Mouse (Mus musculus) midbrain, postnatal 0 days (tissue): Measurements from ENCODE around the gene Nipal3. TPM values are rescaled to one million over a fixed set of nuclear protein-coding genes. Genes with fewer than 3 reads are reported as not detected.

Experiments used
- ATAC-seq: fragments of 200-750 bp; cut with Nextera tagmentation; 2 replicates; pipeline ENCODE4 v1.8.0; 2017; ENCODE audit warnings: moderate number of reproducible peaks, mild to moderate bottlenecking, moderate TSS enrichment, moderate library complexity; ENCODE audit not compliant: low FRiP score
- DNase-seq: peaks from one replicate; pipeline ENCODE4 v3.0.0-alpha.2; 2015; ENCODE audit warnings: low spot score
- H3K27ac ChIP-seq: fragments of 300-500 bp; sonication (generic); 2 replicates; pipeline ENCODE4 v1.5.1; 2014; ENCODE audit warnings: low read depth, mild to moderate bottlenecking, low read length, mixed read lengths
- H3K27me3 ChIP-seq: fragments of 300-500 bp; sonication (generic); 2 replicates; pipeline ENCODE4 v1.6.1; 2014; ENCODE audit warnings: low read length, control low read depth, mixed read lengths; ENCODE audit not compliant: insufficient read depth
- H3K36me3 ChIP-seq: fragments of 300-500 bp; sonication (generic); 2 replicates; pipeline ENCODE4 v1.6.1; 2014; ENCODE audit warnings: low read length, control low read depth, mixed read lengths; ENCODE audit not compliant: insufficient read depth
- H3K4me1 ChIP-seq: fragments of 300-500 bp; sonication (generic); 2 replicates; pipeline ENCODE4 v1.6.1; 2014; ENCODE audit warnings: mild to moderate bottlenecking, control low read depth, antibody characterized with exemption, low read length, mixed read lengths; ENCODE audit not compliant: insufficient read depth
- H3K4me2 ChIP-seq: fragments of 300-500 bp; sonication (generic); 2 replicates; pipeline ENCODE4 v1.6.1; 2014; ENCODE audit warnings: low read depth, mild to moderate bottlenecking, low read length, mixed read lengths; ENCODE audit not compliant: poor library complexity, severe bottlenecking
- H3K4me3 ChIP-seq: fragments of 300-500 bp; sonication (generic); 2 replicates; pipeline ENCODE4 v1.5.1; 2014; ENCODE audit warnings: low read depth, mild to moderate bottlenecking, low read length, moderate library complexity
- H3K9ac ChIP-seq: fragments of 300-500 bp; sonication (generic); replicated peaks from 2 replicates; pipeline ENCODE4 v1.6.1; 2014; ENCODE audit warnings: mild to moderate bottlenecking, low read length, moderate library complexity, mixed read lengths; ENCODE audit not compliant: poor library complexity, severe bottlenecking
- H3K9me3 ChIP-seq: fragments of 300-500 bp; sonication (generic); 2 replicates; pipeline ENCODE4 v1.6.1; 2016; ENCODE audit warnings: low read length, control low read depth
- CTCF ChIP-seq: IDR thresholded peaks from 2 replicates; pipeline ENCODE4 v1.5.1; 2016; ENCODE audit warnings: antibody characterized with exemption, mild to moderate bottlenecking
- WGBS: fragments of 180-500 bp; shearing (Covaris S2); extraction: QIAGEN DNeasy Blood & Tissue Kit; methylation state at CpG from one replicate; pipeline ENCODE4 v1.1.7; 2014; 5-methylcytosine and 5-hydroxymethylcytosine counted together
- polyA plus RNA-seq: library from polyadenylated mRNA; unstranded; fragments of >200 nt; fragmentation: Nextera tagmentation; extraction: Ambion mirVana; gene quantifications from 2 replicates; pipeline ENCODE4 v1.2.1, GENCODE M21; 2015
- total RNA-seq: library from RNA; depleted of rRNA; stranded (reverse); fragments of >200 nt; gene quantifications from 2 replicates; pipeline ENCODE4 v1.2.3, GENCODE M21; 2014

Nipal3 gene
- total and polyA plus RNA-seq, 2 experiments from 2014 or later, result 10.9 to 132 TPM

- Histone ChIP-seq H3K9ac (no peak overlapping the region), H3K4me1 (0 out of 2 replicates have a peak, but pooled peaks cover 3% of the 10 kb centered on the region), H3K4me2 (no peak overlapping the region), H3K27ac (no peak overlapping the region), H3K9me3 (no peaks in the 10 kb centered on the region), H3K36me3 (no peaks in the 10 kb centered on the region), H3K27me3 (peaks cover 7% of the 10 kb centered on the region), H3K4me3 (no peak overlapping the region)
- no peak for TF ChIP-seq CTCF
- no peak for ATAC-seq
- peak; percentile 69 for DNase-seq
- WGBS, result 11% methylated on average over 5 of the region's 7 CpGs
Observed at GRCm38 (mm10) chr4:135523939-135524338, 29.1 kb upstream of the Nipal3 start.

DNA sequence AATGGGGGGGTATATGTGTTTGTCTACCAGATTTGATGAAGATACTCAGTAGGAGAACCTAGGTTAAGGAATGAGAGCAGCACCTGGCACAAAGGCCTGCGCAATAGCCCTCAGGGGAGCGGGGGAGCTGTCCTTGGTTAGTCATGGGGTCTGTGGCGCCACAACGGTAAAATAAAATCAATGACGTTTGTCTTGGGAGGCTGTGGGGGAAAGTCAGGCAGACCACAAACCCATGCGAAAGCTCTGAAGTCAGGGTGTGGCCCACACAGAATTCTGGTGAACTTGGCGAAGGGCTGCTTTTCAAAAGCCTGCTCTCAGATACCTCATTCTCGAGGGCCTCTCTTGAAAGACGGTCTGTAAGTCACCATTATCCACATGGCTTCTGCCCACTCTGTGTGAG is 25.6 kb upstream of the Nipal3 start:
- H3K4me2 ChIP-seq, result no peak overlapping the region
- H3K27me3 ChIP-seq, result peaks cover 4% of the 10 kb centered on the region
- H3K9me3 ChIP-seq, result no peaks in the 10 kb centered on the region
- TF ChIP-seq CTCF, result no peak
- H3K9ac ChIP-seq, result no peak overlapping the region
- no peak for ATAC-seq
- H3K27ac ChIP-seq, result no peak overlapping the region
- DNase-seq, result no peak
- no peak overlapping the region for H3K4me3 ChIP-seq
- H3K4me1 ChIP-seq, result no peaks in the 10 kb centered on the region
- H3K36me3 ChIP-seq, result no peaks in the 10 kb centered on the region
- WGBS, result 77% methylated on average over 9 of the region's 9 CpGs

- H3K9ac ChIP-seq, result no peak overlapping the region
- DNase-seq (no peak), ATAC-seq (no peak)
- no peak overlapping the region for H3K4me2 ChIP-seq
- no peak overlapping the region for H3K27ac ChIP-seq
- peaks cover 4% of the 10 kb centered on the region; the same call in 1 of the 2 replicates for H3K27me3 ChIP-seq
- H3K36me3 ChIP-seq, result no peaks in the 10 kb centered on the region
- no peak overlapping the region for H3K4me3 ChIP-seq
- no peaks in the 10 kb centered on the region for H3K9me3 ChIP-seq
- no peaks in the 10 kb centered on the region for H3K4me1 ChIP-seq
- WGBS, result 86% methylated on average over 12 of the region's 12 CpGs
- no peak for TF ChIP-seq CTCF
Observed at GRCm38 (mm10) chr4:135518135-135518534, 23.3 kb upstream of the Nipal3 start.

DNA sequence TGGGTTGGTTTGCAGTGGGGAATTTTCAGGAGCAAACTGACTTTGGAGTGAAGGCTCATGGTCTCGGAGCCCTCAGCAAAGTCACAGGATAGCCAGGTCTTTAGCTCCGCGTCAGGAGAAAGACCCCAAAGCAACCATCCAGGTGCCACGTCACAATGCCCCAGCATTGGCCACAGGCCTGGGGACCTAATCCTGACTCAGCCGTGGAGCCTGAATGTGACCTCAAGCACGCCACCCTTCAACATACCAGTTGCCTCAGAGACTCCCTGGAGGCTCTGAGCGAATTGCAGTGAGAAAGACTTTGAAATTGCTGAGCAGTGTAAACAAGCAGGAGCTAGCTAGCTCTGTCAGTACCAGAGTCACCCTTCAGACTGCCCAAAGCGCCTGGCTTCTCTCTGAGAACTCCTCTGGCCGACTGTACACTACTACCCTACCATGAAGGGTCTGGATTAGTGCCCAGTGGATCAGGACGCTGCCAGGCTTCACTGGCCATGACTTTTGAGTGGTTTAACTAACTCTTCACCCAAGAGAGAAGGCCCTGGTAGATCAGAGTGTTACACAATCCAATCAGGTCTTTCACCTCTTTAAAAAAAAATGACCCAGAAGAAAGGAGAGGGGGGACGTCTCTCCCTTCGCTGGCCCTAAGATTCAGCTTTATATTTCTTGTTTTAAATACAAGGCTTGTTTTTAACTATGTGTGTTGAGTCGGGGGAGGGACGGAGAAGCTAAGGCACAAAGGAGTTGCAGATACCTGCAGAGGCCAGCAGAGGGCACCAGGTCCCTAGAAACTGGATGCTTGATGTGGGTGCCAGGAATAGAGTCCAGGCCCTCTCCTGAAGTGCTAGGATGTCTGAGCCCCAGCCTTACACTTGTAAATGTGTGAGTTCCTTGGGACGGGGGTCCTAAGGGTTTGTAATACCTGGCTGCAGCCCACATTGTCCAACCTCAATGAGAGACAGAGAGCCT is 21.8 kb upstream of the Nipal3 start:
- ATAC-seq (no peak), DNase-seq (peak; percentile 50)
- H3K9ac ChIP-seq, result no peak overlapping the region
- peak; percentile 76 for TF ChIP-seq CTCF
- H3K4me3 ChIP-seq, result no peak overlapping the region
- H3K9me3 ChIP-seq, result no peaks in the 10 kb centered on the region
- no peaks in the 10 kb centered on the region for H3K36me3 ChIP-seq
- no peaks in the 10 kb centered on the region; the same call in 1 of the 2 replicates for H3K27me3 ChIP-seq
- no peak overlapping the region for H3K4me2 ChIP-seq
- 59% methylated on average over 15 of the region's 15 CpGs for WGBS
- no peak overlapping the region for H3K27ac ChIP-seq
- H3K4me1 ChIP-seq, result no peaks in the 10 kb centered on the region

GRCm38 (mm10) chr4:135514925-135515324 is 20.1 kb upstream of the Nipal3 start:
- WGBS, result 71% methylated on average over 14 of the region's 14 CpGs
- Histone ChIP-seq H3K4me2 (no peak overlapping the region), H3K9ac (no peak overlapping the region), H3K4me3 (no peak overlapping the region), H3K4me1 (no peaks in the 10 kb centered on the region), H3K36me3 (no peaks in the 10 kb centered on the region), H3K27ac (no peak overlapping the region), H3K9me3 (no peaks in the 10 kb centered on the region), H3K27me3 (no peaks in the 10 kb centered on the region)
- no peak for TF ChIP-seq CTCF
- DNase-seq (no peak), ATAC-seq (no peak)

DNA sequence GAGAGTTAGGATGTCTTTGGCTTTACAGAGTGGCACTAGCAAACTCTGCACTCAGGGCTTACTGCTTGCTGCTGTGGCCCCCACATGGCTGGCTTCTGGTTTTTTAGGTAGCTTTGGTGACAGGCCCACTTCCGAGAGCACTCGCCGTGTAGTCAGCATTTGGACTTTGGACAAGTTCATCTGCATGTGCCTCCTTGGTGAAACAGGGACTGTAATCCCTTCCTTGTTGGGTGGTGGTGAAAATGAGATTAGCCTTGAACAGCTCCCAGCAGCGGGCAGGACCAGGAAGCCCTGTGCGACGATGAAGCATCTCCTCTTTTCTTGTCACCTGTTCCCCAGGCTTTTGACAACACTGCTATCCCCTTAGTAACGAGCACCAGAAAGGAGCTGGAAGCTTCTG is 19.0 kb upstream of the Nipal3 start:
- Histone ChIP-seq H3K36me3 (no peaks in the 10 kb centered on the region), H3K4me1 (no peaks in the 10 kb centered on the region), H3K27ac (no peak overlapping the region), H3K9ac (no peak overlapping the region), H3K4me3 (no peak overlapping the region), H3K9me3 (no peaks in the 10 kb centered on the region), H3K4me2 (no peak overlapping the region), H3K27me3 (no peaks in the 10 kb centered on the region)
- ATAC-seq, result no peak
- TF ChIP-seq CTCF, result no peak
- DNase-seq, result no peak
- WGBS, result 65% methylated on average over 7 of the region's 7 CpGs
